Mouse (Mus musculus): ENCODE results near the gene Cxcl14. TPM values are rescaled to one million over a fixed set of nuclear protein-coding genes. Genes with fewer than 3 reads are reported as not detected.

Gene Cxcl14
- total RNA-seq, 1 experiment: 2.8 TPM

GRCm38 (mm10) chr13:56243104-56243503 is 53.2 kb downstream of the Cxcl14 start:
- no peak for DNase-seq (ENCODE audit: low read depth, low spot score)
- no peak for TF ChIP-seq MAFK (IDR thresholded peaks at IDR 0.05; ENCODE audit: insufficient read depth, low read depth, low read length)
- TF ChIP-seq HCFC1 (IDR thresholded peaks at IDR 0.05; ENCODE audit: borderline replicate concordance, insufficient read depth, low read length): no peak
- no peak for TF ChIP-seq ZC3H11A (IDR thresholded peaks at IDR 0.05; ENCODE audit: borderline replicate concordance, low read depth, low read length)
- TF ChIP-seq ZNF384 (IDR thresholded peaks at IDR 0.05; ENCODE audit: low read depth, low read length): no peak
- TF ChIP-seq CHD2 (IDR thresholded peaks at IDR 0.05; ENCODE audit: low read depth, low read length): no peak

DNA sequence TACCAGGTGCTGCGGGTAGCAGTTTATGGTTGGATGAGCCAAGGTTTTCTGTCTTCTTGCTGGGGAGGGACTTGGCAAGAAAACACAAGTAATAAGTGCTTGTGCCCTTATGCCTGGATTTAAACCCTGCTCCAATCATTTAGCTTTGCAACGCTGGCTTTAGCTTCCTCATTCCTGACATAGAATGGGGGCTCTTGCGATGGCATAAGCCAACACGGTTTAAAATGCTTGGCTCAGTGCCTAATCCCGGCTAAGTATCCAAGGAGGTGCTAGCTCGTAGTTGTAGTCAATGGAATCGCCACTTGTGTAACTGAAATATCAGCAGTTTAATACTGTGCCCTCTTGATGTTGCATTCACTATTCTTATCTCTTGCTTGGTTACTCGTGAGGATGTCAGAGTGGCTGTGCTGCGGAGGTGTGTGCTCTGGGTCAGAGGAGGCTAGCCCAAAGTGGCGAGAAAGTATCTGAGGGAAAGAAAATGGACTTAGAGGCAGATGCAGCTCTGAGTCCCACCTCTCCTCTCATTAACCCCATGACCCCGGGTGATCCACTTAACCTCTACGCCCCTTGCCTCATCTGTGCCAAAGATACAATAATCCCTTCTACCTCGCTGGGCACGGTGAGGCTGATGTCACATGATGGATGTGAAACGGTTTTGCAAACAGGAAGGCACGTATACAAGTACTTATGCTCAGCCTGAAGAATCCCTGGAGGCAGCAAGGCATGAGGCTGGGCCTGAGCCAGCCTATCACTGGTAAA is 56.2 kb downstream of the Cxcl14 start:
- Histone ChIP-seq H3K27ac (ENCODE audit: insufficient read depth, low read depth, low read length, poor library complexity, severe bottlenecking) (no peak overlapping the region), H3K4me3 (ENCODE audit: insufficient read depth in 1 of 2, low read depth in 1 of 2, low read length in 2 of 2, poor library complexity in 1 of 2, severe bottlenecking in 1 of 2) (no peak overlapping the region), H3K9ac (ENCODE audit: insufficient read depth, low read depth, low read length, poor library complexity, severe bottlenecking) (no peak overlapping the region), H3K9me3 (ENCODE audit: control insufficient read depth, insufficient read depth, low read depth, low read length) (no peaks in the 10 kb centered on the region), H3K4me1 (ENCODE audit: control insufficient read depth in 2 of 2, insufficient read depth in 2 of 2, low read length in 2 of 2, poor library complexity in 1 of 2) (peaks cover 0 to 7% of the 10 kb centered on the region in 2 experiments; a peak in 1 of 4 replicates), H3K36me3 (ENCODE audit: control insufficient read depth, insufficient read depth, low read length, poor library complexity, severe bottlenecking) (no peaks in the 10 kb centered on the region)
- TF ChIP-seq ZNF384 (IDR thresholded peaks at IDR 0.05; ENCODE audit: low read depth, low read length) (no peak), MAFK (IDR thresholded peaks at IDR 0.05; ENCODE audit: insufficient read depth, low read depth, low read length) (no peak), ZC3H11A (IDR thresholded peaks at IDR 0.05; ENCODE audit: borderline replicate concordance, low read depth, low read length) (no peak), CHD2 (IDR thresholded peaks at IDR 0.05; ENCODE audit: low read depth, low read length) (no peak), HCFC1 (IDR thresholded peaks at IDR 0.05; ENCODE audit: borderline replicate concordance, insufficient read depth, low read length) (no peak)
- in situ Hi-C loops (cut with MboI; ENCODE audit: low sequenced_read_pairs in 2 of 2, unreplicated experiment in 2 of 2): loop anchor here in 1 of 2 experiments (10.0 kb wide), 1 partner anchor 45 kb away; no protein-coding TSS in a partner anchor
- DNase-seq (ENCODE audit: low read depth, low spot score): no peak

More at GRCm38 (mm10) chr13:56243104-56243503, 53.2 kb downstream of the Cxcl14 start:
- Histone ChIP-seq H3K4me1 (ENCODE audit: control insufficient read depth in 2 of 2, insufficient read depth in 2 of 2, low read length in 2 of 2, poor library complexity in 1 of 2) (no peaks in the 10 kb centered on the region), H3K9ac (ENCODE audit: insufficient read depth, low read depth, low read length, poor library complexity, severe bottlenecking) (no peak overlapping the region), H3K36me3 (ENCODE audit: control insufficient read depth, insufficient read depth, low read length, poor library complexity, severe bottlenecking) (no peaks in the 10 kb centered on the region), H3K27ac (ENCODE audit: insufficient read depth, low read depth, low read length, poor library complexity, severe bottlenecking) (no peak overlapping the region), H3K9me3 (ENCODE audit: control insufficient read depth, insufficient read depth, low read depth, low read length) (no peaks in the 10 kb centered on the region), H3K4me3 (ENCODE audit: insufficient read depth in 1 of 2, low read depth in 1 of 2, low read length in 2 of 2, poor library complexity in 1 of 2, severe bottlenecking in 1 of 2) (no peak overlapping the region)
- in situ Hi-C loops (cut with MboI; ENCODE audit: low sequenced_read_pairs in 2 of 2, unreplicated experiment in 2 of 2): loop anchor here in 1 of 2 experiments (10.0 kb wide), 1 partner anchor 48 kb away; no protein-coding TSS in a partner anchor

Other genes starting within 250 kb of the Cxcl14 start
- 67.3 and 92.1 TPM in 2 replicates for gene H2afy, start 160.2 kb downstream of the Cxcl14 start, total RNA-seq (2012; rRNA removed)
- 0.13 TPM in 1 of 2 replicates, not detected in the other for gene Tifab, start 117.7 kb downstream of the Cxcl14 start, total RNA-seq (2012; rRNA removed)
- gene Neurog1, start 44.4 kb downstream of the Cxcl14 start, total RNA-seq (2012; rRNA removed): 0.45 and 0.48 TPM in 2 replicates
- not detected in 2 replicates for gene Gm3045, start 130.0 kb upstream of the Cxcl14 start, total RNA-seq (2012; rRNA removed)
- gene Slc25a48, start 141.8 kb upstream of the Cxcl14 start, total RNA-seq (2012; rRNA removed): 0.32 and 0.49 TPM in 2 replicates
- gene Il9, start 185.7 kb upstream of the Cxcl14 start, total RNA-seq (2012; rRNA removed): not detected in 2 replicates
- 0.58 and 1.2 TPM in 2 replicates for gene Fbxl21, start 225.9 kb upstream of the Cxcl14 start, total RNA-seq (2012; rRNA removed)

Measured in ES-E14 (cell line).